Mouse (Mus musculus): ENCODE data around the gene Dusp1.

- TF ChIP-seq POLR2A (IDR thresholded peaks at IDR 0.05; ENCODE audit: insufficient read length, low read depth) = no peak
- no peak for TF ChIP-seq TCF3 (IDR thresholded peaks at IDR 0.05; ENCODE audit: insufficient read length, low read depth)
- no peak for TF ChIP-seq POLR2AphosphoS2 (IDR thresholded peaks at IDR 0.05; ENCODE audit: insufficient read length, low read depth)
- TF ChIP-seq MYOG (IDR thresholded peaks at IDR 0.05; ENCODE audit: control insufficient read depth in 1 of 3, insufficient read depth in 1 of 3, insufficient read length in 2 of 3, low read depth in 2 of 3) = peak in 1 of 3 experiments; percentile 35
Measured at GRCm38 (mm10) chr17:26595448-26596167, 33.7 kb upstream of the Dusp1 start.

Data from myocyte (in vitro differentiated cells).